Mouse (Mus musculus): ENCODE results near the gene Lrrc74a. TPM values are rescaled to one million over a fixed set of nuclear protein-coding genes. Genes with fewer than 3 reads are reported as not detected.

The Lrrc74a gene
- polyA plus RNA-seq, 1 experiment from 2014 or later, result not detected

- Histone ChIP-seq H3K4me3 (replicated peaks) (no peak overlapping the region), H3K27me3 (no peaks in the 10 kb centered on the region), H3K9ac (no peak overlapping the region), H3K36me3 (no peaks in the 10 kb centered on the region), H3K27ac (no peak overlapping the region), H3K9me3 (replicated peaks) (no peaks in the 10 kb centered on the region), H3K4me2 (no peak overlapping the region), H3K4me1 (replicated peaks) (no peaks in the 10 kb centered on the region)
- ATAC-seq (ENCODE audit: low read depth) (no peak), DNase-seq (no peak)
- WGBS (ENCODE audit: insufficient replicate concordance), result 61% methylated on average over 2 of the region's 2 CpGs
Measured at GRCm38 (mm10) chr12:86697996-86698395, 36.2 kb upstream of the Lrrc74a start.

- Histone ChIP-seq H3K4me2 (no peak overlapping the region), H3K27me3 (no peaks in the 10 kb centered on the region), H3K9ac (no peak overlapping the region), H3K27ac (no peak overlapping the region), H3K9me3 (replicated peaks) (no peaks in the 10 kb centered on the region), H3K4me3 (replicated peaks) (no peak overlapping the region), H3K4me1 (replicated peaks) (no peaks in the 10 kb centered on the region), H3K36me3 (no peaks in the 10 kb centered on the region)
- no peak for ATAC-seq (ENCODE audit: low read depth)
- DNase-seq, result no peak
Measured at GRCm38 (mm10) chr12:86698537-86698936, 35.6 kb upstream of the Lrrc74a start.

GRCm38 (mm10) chr12:86699965-86700926, 33.9 kb upstream of the Lrrc74a start:
- DNase-seq (no peak), ATAC-seq (ENCODE audit: low read depth) (no peak)
- H3K9ac ChIP-seq, result no peak overlapping the region
- no peaks in the 10 kb centered on the region for H3K4me1 ChIP-seq (replicated peaks)
- no peaks in the 10 kb centered on the region for H3K27me3 ChIP-seq
- WGBS (ENCODE audit: insufficient replicate concordance), result 41% methylated on average over 19 of the region's 19 CpGs
- no peak overlapping the region for H3K27ac ChIP-seq
- H3K4me2 ChIP-seq, result no peak overlapping the region
- H3K9me3 ChIP-seq (replicated peaks), result no peaks in the 10 kb centered on the region
- H3K36me3 ChIP-seq, result no peaks in the 10 kb centered on the region
- H3K4me3 ChIP-seq (replicated peaks), result no peak overlapping the region

GRCm38 (mm10) chr12:86700927-86701310, 33.2 kb upstream of the Lrrc74a start:
- no peak overlapping the region for H3K4me2 ChIP-seq
- H3K9ac ChIP-seq, result no peak overlapping the region
- WGBS (ENCODE audit: insufficient replicate concordance), result 69% methylated on average over 4 of the region's 4 CpGs
- no peak for DNase-seq
- H3K27me3 ChIP-seq, result no peaks in the 10 kb centered on the region
- no peaks in the 10 kb centered on the region for H3K36me3 ChIP-seq
- H3K4me3 ChIP-seq (replicated peaks), result no peak overlapping the region
- no peaks in the 10 kb centered on the region for H3K4me1 ChIP-seq (replicated peaks)
- H3K27ac ChIP-seq, result no peak overlapping the region
- no peak for ATAC-seq (ENCODE audit: low read depth)
- no peaks in the 10 kb centered on the region for H3K9me3 ChIP-seq (replicated peaks)

GRCm38 (mm10) chr12:86701491-86701890, 32.7 kb upstream of the Lrrc74a start:
- Histone ChIP-seq H3K9ac (no peak overlapping the region), H3K27ac (no peak overlapping the region), H3K4me3 (replicated peaks) (no peak overlapping the region), H3K27me3 (no peaks in the 10 kb centered on the region), H3K4me2 (no peak overlapping the region), H3K36me3 (no peaks in the 10 kb centered on the region), H3K4me1 (replicated peaks) (no peaks in the 10 kb centered on the region), H3K9me3 (replicated peaks) (no peaks in the 10 kb centered on the region)
- WGBS (ENCODE audit: insufficient replicate concordance), result 78% methylated on average over 4 of the region's 4 CpGs
- no peak for DNase-seq
- ATAC-seq (ENCODE audit: low read depth), result no peak

GRCm38 (mm10) chr12:86702690-86703089, 31.5 kb upstream of the Lrrc74a start:
- no peaks in the 10 kb centered on the region for H3K9me3 ChIP-seq (replicated peaks)
- no peak overlapping the region for H3K27ac ChIP-seq
- no peak overlapping the region for H3K4me2 ChIP-seq
- no peaks in the 10 kb centered on the region for H3K27me3 ChIP-seq
- no peaks in the 10 kb centered on the region for H3K36me3 ChIP-seq
- WGBS (ENCODE audit: insufficient replicate concordance), result 77% methylated on average over 3 of the region's 3 CpGs
- H3K4me3 ChIP-seq (replicated peaks), result no peak overlapping the region
- no peak for DNase-seq
- no peak for ATAC-seq (ENCODE audit: low read depth)
- H3K4me1 ChIP-seq (replicated peaks), result no peaks in the 10 kb centered on the region
- no peak overlapping the region for H3K9ac ChIP-seq

- Histone ChIP-seq H3K9ac (no peak overlapping the region), H3K9me3 (replicated peaks) (no peaks in the 10 kb centered on the region), H3K4me3 (replicated peaks) (no peak overlapping the region), H3K4me1 (replicated peaks) (no peaks in the 10 kb centered on the region), H3K27me3 (no peaks in the 10 kb centered on the region), H3K4me2 (no peak overlapping the region), H3K27ac (no peak overlapping the region), H3K36me3 (no peaks in the 10 kb centered on the region)
- DNase-seq (no peak), ATAC-seq (ENCODE audit: low read depth) (no peak)
- 62% methylated on average over 5 of the region's 5 CpGs for WGBS (ENCODE audit: insufficient replicate concordance)
Measured at GRCm38 (mm10) chr12:86705843-86706242, 28.3 kb upstream of the Lrrc74a start.

GRCm38 (mm10) chr12:86714026-86714425, 20.1 kb upstream of the Lrrc74a start:
- no peaks in the 10 kb centered on the region for H3K9me3 ChIP-seq (replicated peaks)
- H3K4me2 ChIP-seq, result no peak overlapping the region
- no peak overlapping the region for H3K27ac ChIP-seq
- H3K36me3 ChIP-seq, result no peaks in the 10 kb centered on the region
- H3K9ac ChIP-seq, result no peak overlapping the region
- WGBS (ENCODE audit: insufficient replicate concordance), result 28% methylated on average over 5 of the region's 5 CpGs
- no peaks in the 10 kb centered on the region for H3K27me3 ChIP-seq
- DNase-seq (no peak), ATAC-seq (ENCODE audit: low read depth) (no peak)
- no peak overlapping the region for H3K4me3 ChIP-seq (replicated peaks)
- no peaks in the 10 kb centered on the region for H3K4me1 ChIP-seq (replicated peaks)

GRCm38 (mm10) chr12:86715401-86715800, 18.8 kb upstream of the Lrrc74a start:
- ATAC-seq (ENCODE audit: low read depth) (no peak), DNase-seq (peak; percentile 24)
- Histone ChIP-seq H3K27ac (no peak overlapping the region), H3K9me3 (replicated peaks) (no peaks in the 10 kb centered on the region), H3K4me3 (replicated peaks) (no peak overlapping the region), H3K4me1 (replicated peaks) (no peaks in the 10 kb centered on the region), H3K27me3 (no peaks in the 10 kb centered on the region), H3K4me2 (no peak overlapping the region), H3K36me3 (no peaks in the 10 kb centered on the region), H3K9ac (no peak overlapping the region)
- 34% methylated on average over 5 of the region's 5 CpGs for WGBS (ENCODE audit: insufficient replicate concordance)

GRCm38 (mm10) chr12:86716962-86717361, 17.2 kb upstream of the Lrrc74a start:
- no peak overlapping the region for H3K27ac ChIP-seq
- H3K4me2 ChIP-seq, result no peak overlapping the region
- DNase-seq, result no peak
- 75% methylated on average over 11 of the region's 11 CpGs for WGBS (ENCODE audit: insufficient replicate concordance)
- no peak overlapping the region for H3K4me3 ChIP-seq (replicated peaks)
- ATAC-seq (ENCODE audit: low read depth), result no peak
- H3K9me3 ChIP-seq (replicated peaks), result no peaks in the 10 kb centered on the region
- H3K27me3 ChIP-seq, result no peaks in the 10 kb centered on the region
- no peak overlapping the region for H3K9ac ChIP-seq
- H3K36me3 ChIP-seq, result no peaks in the 10 kb centered on the region
- H3K4me1 ChIP-seq (replicated peaks), result no peaks in the 10 kb centered on the region

- Histone ChIP-seq H3K27ac (no peak overlapping the region), H3K4me3 (replicated peaks) (no peak overlapping the region), H3K4me2 (no peak overlapping the region), H3K36me3 (no peaks in the 10 kb centered on the region), H3K9me3 (replicated peaks) (no peaks in the 10 kb centered on the region), H3K9ac (no peak overlapping the region), H3K27me3 (no peaks in the 10 kb centered on the region), H3K4me1 (replicated peaks) (no peaks in the 10 kb centered on the region; the same call in 1 of the 2 replicates)
- ATAC-seq (ENCODE audit: low read depth) (no peak), DNase-seq (no peak)
- 74% methylated on average over 18 of the region's 18 CpGs for WGBS (ENCODE audit: insufficient replicate concordance)
Measured at GRCm38 (mm10) chr12:86719961-86720639, 14.1 kb upstream of the Lrrc74a start.

Data from liver, embryonic 13.5 days (tissue).